Mouse (Mus musculus): ENCODE measurements around the gene Cpm. TPM values are rescaled to one million over a fixed set of nuclear protein-coding genes. Genes with fewer than 3 reads are reported as not detected.
"Not testable (repeated sequence)": the region's sequence is repeated elsewhere in the genome, so short reads cannot be mapped to it uniquely, and the experiment has no call there.

Gene Cpm
- polyA plus RNA-seq, 1 experiment from 2014 or later: 3.1 TPM

DNA sequence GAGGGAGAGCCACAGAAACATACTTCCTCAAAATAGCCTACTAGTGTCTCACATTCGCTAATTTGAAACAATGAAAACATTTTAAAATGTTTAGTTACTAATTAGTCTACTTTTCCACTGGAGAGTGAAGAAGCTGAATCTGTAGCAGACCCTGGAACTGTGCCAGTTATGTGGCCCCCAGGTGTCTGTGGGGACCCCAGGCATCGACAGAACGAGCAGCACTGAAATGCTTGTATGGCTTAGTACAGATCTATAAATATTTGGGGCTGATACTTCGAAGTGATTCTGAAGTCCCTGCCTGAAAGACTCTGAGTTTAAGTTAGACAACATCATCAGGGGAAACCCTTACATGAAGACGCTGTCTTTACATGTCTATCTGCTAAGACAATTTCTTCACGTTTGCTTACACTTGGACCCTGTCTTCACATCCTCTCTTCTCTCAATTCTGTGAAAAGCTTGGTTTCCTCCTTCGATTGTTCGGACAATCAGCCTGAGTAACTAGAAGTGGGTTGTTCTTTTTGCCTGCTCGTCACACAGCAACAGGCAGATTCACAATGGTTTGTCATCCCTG lies 33.0 kb upstream of the Cpm start:
- H3K36me3 ChIP-seq: no peaks in the 10 kb centered on the region
- no peaks in the 10 kb centered on the region for H3K9me3 ChIP-seq
- no peaks in the 10 kb centered on the region for H3K4me1 ChIP-seq (replicated peaks)
- no peak overlapping the region for H3K9ac ChIP-seq
- H3K27me3 ChIP-seq: no peaks in the 10 kb centered on the region
- no peak for ATAC-seq (ENCODE audit: low FRiP score)
- WGBS: 88% methylated on average over 9 of the region's 9 CpGs
- no peak overlapping the region for H3K4me2 ChIP-seq
- no peak overlapping the region for H3K27ac ChIP-seq
- H3K4me3 ChIP-seq: no peak overlapping the region

GRCm38 (mm10) chr10:117596771-117597324 lies 32.5 kb upstream of the Cpm start:
- no peaks in the 10 kb centered on the region for H3K27me3 ChIP-seq
- H3K27ac ChIP-seq: no peak overlapping the region
- H3K4me2 ChIP-seq: no peak overlapping the region
- no peaks in the 10 kb centered on the region for H3K4me1 ChIP-seq (replicated peaks)
- 89% methylated on average over 5 of the region's 5 CpGs for WGBS
- H3K4me3 ChIP-seq: no peak overlapping the region
- no peak overlapping the region for H3K9ac ChIP-seq
- ATAC-seq (ENCODE audit: low FRiP score): no peak
- no peaks in the 10 kb centered on the region for H3K36me3 ChIP-seq
- no peaks in the 10 kb centered on the region for H3K9me3 ChIP-seq

DNA sequence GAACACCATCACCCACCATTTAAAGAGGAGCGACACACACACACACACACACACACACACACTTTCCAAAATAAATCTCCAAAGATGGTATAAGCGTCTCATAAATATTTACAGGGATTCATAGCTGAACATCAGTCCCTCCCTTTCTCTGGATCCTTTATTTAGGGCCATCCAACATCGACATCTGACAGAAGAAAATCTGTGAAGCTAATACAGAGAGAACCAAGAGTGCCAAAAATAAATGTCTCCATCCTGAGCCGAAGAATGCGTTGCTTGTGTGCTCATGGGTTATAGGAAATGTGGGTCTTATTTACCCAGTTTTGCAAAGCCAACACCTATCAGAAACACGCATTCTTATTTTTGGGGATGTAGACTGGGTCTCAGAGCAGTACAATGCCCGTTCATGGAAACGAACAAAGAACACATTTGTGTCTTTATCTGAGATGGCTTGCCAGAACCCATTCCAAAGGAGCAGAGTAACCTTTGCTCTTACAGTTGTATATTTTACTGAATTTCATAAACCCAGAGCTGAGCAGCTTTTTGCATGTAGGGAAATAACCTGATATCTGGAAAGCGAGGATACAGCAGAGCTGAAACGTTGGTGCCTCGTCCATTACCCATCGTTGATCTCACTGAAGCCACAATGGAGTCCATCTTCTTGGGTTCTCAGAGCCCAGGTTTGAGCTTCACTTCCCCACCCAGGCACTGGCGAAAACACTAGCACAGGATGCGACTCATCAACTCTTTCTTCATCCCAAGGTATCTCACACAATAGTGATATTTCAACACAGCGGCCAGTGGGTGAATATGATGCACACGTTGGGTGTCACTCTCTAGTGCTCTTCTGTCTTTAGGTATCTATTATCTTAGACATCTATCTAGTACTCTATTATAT lies 31.7 kb upstream of the Cpm start:
- not testable (repeated sequence) for H3K27ac ChIP-seq; H3K9me3 ChIP-seq; ATAC-seq (ENCODE audit: low FRiP score); H3K36me3 ChIP-seq; H3K9ac ChIP-seq; H3K4me1 ChIP-seq (replicated peaks); H3K27me3 ChIP-seq; H3K4me2 ChIP-seq; H3K4me3 ChIP-seq
- 94% methylated on average over 16 of the region's 16 CpGs for WGBS

DNA sequence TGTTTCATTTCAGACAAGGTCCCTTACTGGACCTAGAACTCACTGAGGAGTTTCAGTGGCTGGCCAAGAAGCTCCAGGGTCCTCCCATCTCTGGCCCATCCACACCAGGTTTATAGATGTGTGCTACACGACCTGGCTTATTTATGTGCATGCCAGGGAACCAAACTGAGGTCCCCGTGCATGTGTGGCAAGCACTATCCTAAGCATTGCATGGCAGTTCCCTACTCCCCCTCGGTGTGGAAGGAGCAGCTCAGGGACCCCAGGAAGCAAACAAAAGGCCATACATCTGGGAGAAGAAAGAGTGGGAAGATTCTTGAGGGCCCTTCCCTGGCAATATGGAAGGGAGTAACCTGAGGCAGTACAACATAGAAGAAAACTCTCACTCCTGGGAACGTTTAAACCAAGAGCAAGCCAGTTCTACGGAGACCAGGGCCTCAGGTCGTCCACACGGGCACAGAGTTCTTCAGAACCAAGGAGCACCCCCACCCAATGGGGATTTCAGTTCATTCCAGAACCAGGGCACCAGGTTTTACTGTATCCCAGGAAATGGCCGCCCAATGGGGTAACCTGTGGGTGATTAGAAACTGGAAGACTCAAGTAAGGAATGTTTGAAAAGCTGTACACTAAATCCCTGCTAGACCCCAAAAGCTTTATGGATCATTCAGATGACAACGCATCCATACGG lies 30.9 kb upstream of the Cpm start:
- Histone ChIP-seq H3K27me3 (no peaks in the 10 kb centered on the region), H3K4me1 (replicated peaks) (no peaks in the 10 kb centered on the region), H3K27ac (no peak overlapping the region), H3K4me2 (no peak overlapping the region), H3K36me3 (no peaks in the 10 kb centered on the region), H3K9me3 (no peaks in the 10 kb centered on the region), H3K9ac (no peak overlapping the region), H3K4me3 (no peak overlapping the region)
- ATAC-seq (ENCODE audit: low FRiP score): no peak
- 90% methylated on average over 10 of the region's 10 CpGs for WGBS

GRCm38 (mm10) chr10:117598951-117599572 lies 30.2 kb upstream of the Cpm start:
- not testable (repeated sequence) for ATAC-seq (ENCODE audit: low FRiP score); H3K36me3 ChIP-seq; H3K4me1 ChIP-seq (replicated peaks); H3K27me3 ChIP-seq; H3K9me3 ChIP-seq; H3K9ac ChIP-seq; H3K4me2 ChIP-seq; H3K4me3 ChIP-seq; H3K27ac ChIP-seq
- 94% methylated on average over 8 of the region's 8 CpGs for WGBS

GRCm38 (mm10) chr10:117601146-117602035 lies 27.9 kb upstream of the Cpm start:
- WGBS: 85% methylated on average over 8 of the region's 8 CpGs
- Histone ChIP-seq H3K4me3 (no peak overlapping the region), H3K9me3 (no peaks in the 10 kb centered on the region), H3K4me2 (no peak overlapping the region), H3K27me3 (no peaks in the 10 kb centered on the region), H3K27ac (no peak overlapping the region), H3K9ac (no peak overlapping the region), H3K36me3 (no peaks in the 10 kb centered on the region), H3K4me1 (replicated peaks) (no peaks in the 10 kb centered on the region)
- no peak for ATAC-seq (ENCODE audit: low FRiP score)

DNA sequence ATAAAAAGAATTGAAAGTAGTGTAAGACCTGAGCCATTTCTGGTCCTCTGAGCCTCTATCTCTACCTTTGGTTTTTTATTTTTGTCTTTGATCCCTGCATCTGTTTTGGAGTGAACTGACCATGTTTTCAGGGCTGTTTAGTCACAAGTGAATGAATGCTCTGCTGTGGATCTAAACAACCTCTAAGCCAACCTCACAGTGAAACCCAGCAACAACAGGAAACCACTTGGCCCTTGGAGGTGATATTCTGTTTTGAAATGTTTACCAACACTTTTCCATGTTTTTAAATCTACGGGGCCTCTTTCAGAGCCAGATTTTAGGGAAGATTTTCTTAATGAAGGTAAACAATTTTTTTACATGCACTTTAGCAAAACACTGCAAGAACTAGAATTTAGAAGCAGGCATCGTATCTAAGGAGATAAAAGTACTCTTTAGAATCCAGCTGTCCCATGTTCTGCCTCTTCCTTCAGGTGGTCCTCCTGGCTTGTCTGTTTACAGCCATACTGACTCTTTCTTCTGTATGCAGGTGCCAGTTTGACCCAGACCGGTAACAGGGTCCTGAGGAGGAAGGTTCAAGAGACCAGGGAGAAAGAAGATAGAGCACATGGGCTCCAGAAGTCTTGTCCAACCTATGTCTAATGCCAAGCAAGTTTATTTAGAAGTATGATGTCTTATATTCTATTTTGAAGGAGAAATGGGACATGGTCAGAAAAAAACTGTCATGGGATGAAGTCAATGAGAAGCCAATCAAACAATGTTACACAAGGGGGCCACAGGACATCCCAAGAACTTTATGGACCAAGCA lies 26.8 kb upstream of the Cpm start:
- Histone ChIP-seq H3K27me3 (no peaks in the 10 kb centered on the region), H3K36me3 (no peaks in the 10 kb centered on the region), H3K4me2 (no peak overlapping the region), H3K9ac (no peak overlapping the region), H3K4me3 (no peak overlapping the region), H3K4me1 (replicated peaks) (no peaks in the 10 kb centered on the region), H3K27ac (no peak overlapping the region), H3K9me3 (no peaks in the 10 kb centered on the region)
- WGBS: 90% methylated on average over 3 of the region's 3 CpGs
- ATAC-seq (ENCODE audit: low FRiP score): no peak

DNA sequence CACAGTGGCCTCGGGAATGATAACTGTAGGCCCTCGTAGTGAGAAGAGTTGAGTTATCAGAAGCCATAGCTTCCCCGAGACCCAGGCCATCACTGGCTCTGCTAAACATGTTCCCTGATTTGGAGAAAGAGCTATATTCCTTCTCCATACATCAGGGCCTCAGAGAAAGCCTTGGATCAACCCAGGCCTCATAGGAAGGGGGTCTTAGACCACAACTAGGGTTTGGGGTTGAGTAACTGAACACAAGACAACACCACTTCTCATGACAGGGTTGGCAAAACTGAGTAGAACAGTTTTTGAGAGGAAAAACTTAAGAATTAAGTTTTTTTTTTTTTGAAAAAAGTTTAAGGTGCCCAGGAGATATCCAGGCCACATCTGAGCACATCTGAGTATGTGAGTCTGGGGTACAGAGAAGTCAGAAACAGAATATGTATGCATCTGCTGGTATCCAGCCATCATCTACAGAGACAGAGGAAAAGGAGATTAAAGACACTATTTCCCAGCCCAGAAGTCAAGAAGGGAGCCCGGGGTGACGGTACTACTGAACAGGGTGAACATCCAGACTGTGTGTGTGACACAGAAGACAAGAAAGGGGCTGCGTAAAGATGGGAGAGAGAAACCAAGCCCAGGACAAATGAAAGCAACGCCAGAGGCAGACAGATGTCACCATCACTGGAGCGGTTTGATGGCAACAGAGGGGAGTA lies 26.0 kb upstream of the Cpm start:
- no peaks in the 10 kb centered on the region for H3K36me3 ChIP-seq
- no peaks in the 10 kb centered on the region for H3K9me3 ChIP-seq
- ATAC-seq (ENCODE audit: low FRiP score): no peak
- H3K27ac ChIP-seq: no peak overlapping the region
- no peaks in the 10 kb centered on the region for H3K4me1 ChIP-seq (replicated peaks)
- no peak overlapping the region for H3K9ac ChIP-seq
- no peak overlapping the region for H3K4me3 ChIP-seq
- H3K4me2 ChIP-seq: no peak overlapping the region
- no peaks in the 10 kb centered on the region for H3K27me3 ChIP-seq
- whole genome bisulfite sequencing: 85% methylated on average over 8 of the region's 8 CpGs

GRCm38 (mm10) chr10:117603834-117604623 lies 25.3 kb upstream of the Cpm start:
- no peak overlapping the region for H3K4me2 ChIP-seq
- no peak overlapping the region for H3K4me3 ChIP-seq
- H3K9ac ChIP-seq: no peak overlapping the region
- H3K36me3 ChIP-seq: no peaks in the 10 kb centered on the region
- no peak for ATAC-seq (ENCODE audit: low FRiP score)
- 91% methylated on average over 14 of the region's 14 CpGs for WGBS
- H3K27me3 ChIP-seq: no peaks in the 10 kb centered on the region
- no peaks in the 10 kb centered on the region for H3K9me3 ChIP-seq
- H3K4me1 ChIP-seq (replicated peaks): no peaks in the 10 kb centered on the region
- no peak overlapping the region for H3K27ac ChIP-seq

DNA sequence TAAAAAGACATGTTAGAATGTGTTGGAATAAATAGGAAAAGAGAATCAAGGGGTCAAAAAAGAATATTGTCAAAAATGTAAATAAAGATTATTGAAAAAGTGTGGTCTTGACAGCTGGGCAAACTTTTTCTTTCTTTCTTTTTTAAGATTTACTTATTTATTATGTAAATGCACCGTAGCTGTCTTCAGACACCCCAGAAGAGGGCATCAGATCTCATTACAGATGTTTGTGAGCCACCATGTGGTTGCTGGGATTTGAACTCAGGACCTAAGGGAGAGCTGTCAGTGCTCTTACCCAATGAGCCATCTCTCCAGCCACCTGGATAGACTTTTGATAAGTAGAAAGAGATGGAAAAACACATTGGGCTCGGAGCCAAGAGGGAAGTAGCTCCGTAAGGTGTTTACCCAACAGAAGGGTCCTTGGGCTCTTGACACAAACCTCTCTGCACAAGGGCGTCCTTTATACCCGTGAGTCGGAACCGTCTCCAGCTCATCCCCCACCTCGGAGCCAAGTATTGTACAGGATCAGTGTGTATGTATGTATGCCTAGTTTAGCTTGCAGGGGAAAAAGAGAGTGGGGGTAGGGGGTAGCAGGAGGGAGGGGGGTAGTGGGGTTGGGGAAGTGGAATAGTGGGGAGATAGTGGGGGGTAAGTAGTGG lies 24.5 kb upstream of the Cpm start:
- no peaks in the 10 kb centered on the region for H3K27me3 ChIP-seq
- no peak overlapping the region for H3K4me3 ChIP-seq
- no peak for ATAC-seq (ENCODE audit: low FRiP score)
- WGBS: 91% methylated on average over 8 of the region's 8 CpGs
- no peak overlapping the region for H3K9ac ChIP-seq
- no peaks in the 10 kb centered on the region for H3K9me3 ChIP-seq
- no peaks in the 10 kb centered on the region for H3K36me3 ChIP-seq
- H3K4me2 ChIP-seq: no peak overlapping the region
- no peak overlapping the region for H3K27ac ChIP-seq
- no peaks in the 10 kb centered on the region for H3K4me1 ChIP-seq (replicated peaks)
